Mouse (Mus musculus): Measurements from ENCODE around the gene Ppm1n.

The Ppm1n gene

GRCm38 (mm10) chr7:19307739-19308453, 28.0 kb upstream of the Ppm1n start:
- peak in 1 of 2 experiments; percentile 37 for DNase-seq (ENCODE audit: low spot score in 2 of 2)

GRCm38 (mm10) chr7:19306819-19307738, 27.2 kb upstream of the Ppm1n start:
- no peak for DNase-seq (ENCODE audit: low spot score in 2 of 2)

- no peak for DNase-seq (ENCODE audit: low spot score in 2 of 2)
Observed at GRCm38 (mm10) chr7:19305796-19306765, 26.2 kb upstream of the Ppm1n start.

- DNase-seq (ENCODE audit: low spot score in 2 of 2), result no peak
Observed at GRCm38 (mm10) chr7:19305413-19305735, 25.5 kb upstream of the Ppm1n start.

- DNase-seq (ENCODE audit: low spot score in 2 of 2), result no peak
Observed at GRCm38 (mm10) chr7:19304501-19305412, 24.9 kb upstream of the Ppm1n start.

- peak; percentile 61 to 77 for DNase-seq (ENCODE audit: low spot score in 2 of 2)
Observed at GRCm38 (mm10) chr7:19303770-19304169, 23.9 kb upstream of the Ppm1n start.

GRCm38 (mm10) chr7:19303046-19303305, 23.1 kb upstream of the Ppm1n start:
- DNase-seq (ENCODE audit: low spot score in 2 of 2), result no peak

GRCm38 (mm10) chr7:19302264-19303045, 22.6 kb upstream of the Ppm1n start:
- DNase-seq (ENCODE audit: low spot score in 2 of 2), result no peak

GRCm38 (mm10) chr7:19301461-19302263, 21.8 kb upstream of the Ppm1n start:
- no peak for DNase-seq (ENCODE audit: low spot score in 2 of 2)

- DNase-seq (ENCODE audit: low spot score in 2 of 2), result peak; percentile 60 to 75
Observed at GRCm38 (mm10) chr7:19300501-19301421, 20.9 kb upstream of the Ppm1n start.

GRCm38 (mm10) chr7:19299194-19299593, 19.3 kb upstream of the Ppm1n start:
- no peak for DNase-seq (ENCODE audit: low spot score in 2 of 2)

- no peak for DNase-seq (ENCODE audit: low spot score in 2 of 2)
Observed at GRCm38 (mm10) chr7:19297794-19298193, 17.9 kb upstream of the Ppm1n start.

- no peak for DNase-seq (ENCODE audit: low spot score in 2 of 2)
Observed at GRCm38 (mm10) chr7:19297034-19297433, 17.2 kb upstream of the Ppm1n start.

- DNase-seq (ENCODE audit: low spot score in 2 of 2), result peak; percentile 82 to 95
Observed at GRCm38 (mm10) chr7:19295503-19296185, 15.8 kb upstream of the Ppm1n start.

GRCm38 (mm10) chr7:19290969-19291596, 11.2 kb upstream of the Ppm1n start:
- no peak for DNase-seq (ENCODE audit: low spot score in 2 of 2)

GRCm38 (mm10) chr7:19284763-19285162, 4.9 kb upstream of the Ppm1n start:
- DNase-seq (ENCODE audit: low spot score in 2 of 2), result peak in 1 of 2 experiments; percentile 65

GRCm38 (mm10) chr7:19283406-19283804, 3.5 kb upstream of the Ppm1n start:
- DNase-seq (ENCODE audit: low spot score in 2 of 2), result no peak
